Mouse (Mus musculus): ENCODE measurements at regions not wholly inside any gene's neighbourhood (a gene's known extent, or its start where the extent isn't known, plus 50 kb on each side); places are given as distances from the start of the nearest gene placed in this dataset.
A peak's percentile ranks its signal among the peaks of the same experiment; 100 is the strongest.

DNA sequence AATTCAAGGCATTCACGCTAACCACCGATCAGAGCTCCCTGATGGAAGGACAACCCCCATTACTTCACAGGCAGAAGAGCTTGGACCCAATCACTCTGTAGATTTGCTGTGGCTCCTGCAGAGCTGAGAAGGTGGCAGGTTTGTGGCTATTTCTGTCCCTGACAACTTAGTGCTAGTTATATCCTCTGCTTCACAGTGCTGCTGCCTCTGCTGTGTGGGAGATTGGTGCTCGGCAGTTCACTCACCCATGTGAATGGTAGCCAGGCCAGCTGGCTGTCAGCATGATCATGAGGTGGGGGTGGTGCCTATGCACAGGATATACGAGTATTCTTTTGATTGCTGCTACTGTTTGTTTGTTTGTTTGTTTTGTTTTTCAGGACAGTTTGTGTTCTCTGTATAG is 113.9 kb downstream of the Gm10131 start:
- peak; percentile 21 to 42 for DNase-seq (ENCODE audit: extremely low spot score in 1 of 2, low spot score in 1 of 2)

GRCm38 (mm10) chr8:33992946-33993345 is 118.6 kb downstream of the Gm10131 start:
- no peak for DNase-seq (ENCODE audit: extremely low spot score in 1 of 2, low spot score in 1 of 2)

- DNase-seq (ENCODE audit: extremely low spot score in 1 of 2, low spot score in 1 of 2), result no peak
Measured at GRCm38 (mm10) chr8:33991917-33992875, 119.3 kb downstream of the Gm10131 start.

GRCm38 (mm10) chr8:33991165-33991916 is 120.2 kb downstream of the Gm10131 start:
- no peak for DNase-seq (ENCODE audit: extremely low spot score in 1 of 2, low spot score in 1 of 2)

- no peak for DNase-seq (ENCODE audit: extremely low spot score in 1 of 2, low spot score in 1 of 2)
Measured at GRCm38 (mm10) chr8:33990039-33990438, 121.5 kb downstream of the Gm10131 start.

GRCm38 (mm10) chr8:33987755-33988104 is 123.8 kb downstream of the Gm10131 start:
- no peak for DNase-seq (ENCODE audit: extremely low spot score in 1 of 2, low spot score in 1 of 2)

GRCm38 (mm10) chr8:33987091-33987754 is 124.3 kb downstream of the Gm10131 start:
- DNase-seq (ENCODE audit: extremely low spot score in 1 of 2, low spot score in 1 of 2), result no peak

- DNase-seq (ENCODE audit: extremely low spot score in 1 of 2, low spot score in 1 of 2), result no peak
Measured at GRCm38 (mm10) chr8:33986657-33987056, 124.9 kb downstream of the Gm10131 start.

- no peak for DNase-seq (ENCODE audit: extremely low spot score in 1 of 2, low spot score in 1 of 2)
Measured at GRCm38 (mm10) chr8:33985430-33985977, 126.0 kb downstream of the Gm10131 start.

- peak in 1 of 2 experiments; percentile 9 for DNase-seq (ENCODE audit: extremely low spot score in 1 of 2, low spot score in 1 of 2)
Measured at GRCm38 (mm10) chr8:33981629-33982028, 129.9 kb downstream of the Gm10131 start.

DNA sequence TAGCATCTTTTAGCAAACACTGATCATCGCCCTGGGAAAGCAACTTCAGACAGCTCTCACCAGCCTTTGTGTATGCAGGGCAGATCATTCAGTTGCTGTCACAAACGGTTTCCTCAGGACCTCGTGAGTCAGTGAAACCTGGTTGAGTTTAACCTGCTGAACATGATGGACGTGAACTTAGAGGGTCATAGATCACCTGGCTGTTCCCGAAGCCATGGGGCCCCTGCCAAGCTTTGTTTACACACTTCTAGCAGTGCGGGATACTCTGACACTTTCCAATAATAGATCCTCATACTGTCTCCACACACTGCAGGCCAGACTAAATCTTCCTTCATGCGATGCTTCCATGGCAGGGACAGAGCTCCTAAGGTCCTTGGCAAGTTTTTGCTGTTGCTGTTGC is 130.5 kb downstream of the Gm10131 start:
- DNase-seq (ENCODE audit: extremely low spot score in 1 of 2, low spot score in 1 of 2), result no peak

Data from frontal cortex, adult 2 months (tissue).